Mouse (Mus musculus) B cell, adult 2 months (primary cell): ENCODE measurements around the gene Dnlz.
"Not testable (repeated sequence)": the region's sequence is repeated elsewhere in the genome, so short reads cannot be mapped to it uniquely, and the experiment has no call there.

ENCODE experiments used
- DNase-seq, 2 experiments: peaks; one replicate each; pipeline ENCODE4 v3.0.0; 2022

Gene Dnlz

DNA sequence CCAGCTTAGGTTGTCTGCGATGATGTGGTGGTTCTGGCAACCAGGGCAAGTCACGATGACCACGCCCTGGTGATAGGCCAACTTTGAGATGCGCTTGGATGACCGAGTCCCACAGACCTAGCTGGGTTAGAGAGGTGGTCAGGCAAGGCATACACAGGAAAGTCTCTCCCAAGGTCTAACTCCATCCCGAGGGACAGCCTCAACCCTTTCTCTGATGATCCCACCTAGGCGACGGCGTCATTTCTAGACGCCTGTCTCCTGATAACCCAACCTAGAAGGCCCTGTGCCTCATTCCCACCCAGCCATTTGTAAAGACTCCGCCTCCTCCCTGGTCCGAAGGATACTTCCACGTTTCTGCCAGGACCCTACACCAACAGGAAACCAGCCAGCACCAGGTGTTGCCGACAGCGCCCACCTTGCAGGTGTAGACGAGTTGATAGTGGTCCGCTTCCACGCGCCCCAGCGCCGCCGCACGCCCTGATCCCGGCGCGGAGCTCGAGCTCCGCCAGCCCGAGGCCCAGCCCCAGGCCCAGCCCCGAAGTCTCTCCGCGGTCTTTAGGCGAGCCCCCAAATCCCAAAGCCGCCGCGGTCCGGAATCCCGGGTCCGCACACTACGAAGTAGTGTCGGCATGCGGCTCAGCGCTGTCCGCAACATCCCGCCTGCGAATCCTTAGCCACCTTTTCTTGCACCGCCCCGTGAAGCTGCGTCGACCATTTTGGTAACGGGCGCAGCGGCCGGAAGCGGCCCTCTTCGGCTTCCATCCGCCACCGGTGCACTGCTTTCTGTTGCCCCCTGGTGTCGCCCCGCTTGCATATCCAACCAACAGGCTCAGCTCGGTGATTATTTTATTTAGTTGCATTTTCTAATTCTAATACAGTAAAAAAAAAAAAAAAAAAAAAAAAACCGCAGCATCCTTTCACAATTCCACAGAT is at the start of gene Dnlz:
Gene Dnlz (minus strand): TSS at position 753 of the 933 bp plus-strand sequence.
- DNase-seq = peak; percentile 93

DNA sequence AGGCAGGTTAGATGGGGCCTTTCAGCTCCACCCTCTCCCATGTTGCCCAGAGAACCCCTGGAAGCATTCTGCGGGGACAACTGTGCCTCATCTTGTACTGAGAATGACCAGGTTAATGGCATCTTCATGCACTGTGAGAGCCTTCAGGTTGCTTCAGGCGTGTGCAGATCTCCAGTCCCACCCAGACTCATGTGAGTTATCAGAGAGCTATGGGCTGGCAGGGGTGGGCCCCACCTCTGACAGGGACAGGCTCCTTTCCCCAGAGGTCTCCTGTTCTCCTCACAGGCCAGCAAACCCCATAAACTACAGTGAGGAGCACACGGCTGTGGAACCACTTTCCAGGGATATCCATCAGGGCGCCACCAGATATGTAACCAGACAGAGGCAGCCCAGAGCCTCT is 49.1 kb upstream of the Dnlz start:
- DNase-seq = no peak

DNA sequence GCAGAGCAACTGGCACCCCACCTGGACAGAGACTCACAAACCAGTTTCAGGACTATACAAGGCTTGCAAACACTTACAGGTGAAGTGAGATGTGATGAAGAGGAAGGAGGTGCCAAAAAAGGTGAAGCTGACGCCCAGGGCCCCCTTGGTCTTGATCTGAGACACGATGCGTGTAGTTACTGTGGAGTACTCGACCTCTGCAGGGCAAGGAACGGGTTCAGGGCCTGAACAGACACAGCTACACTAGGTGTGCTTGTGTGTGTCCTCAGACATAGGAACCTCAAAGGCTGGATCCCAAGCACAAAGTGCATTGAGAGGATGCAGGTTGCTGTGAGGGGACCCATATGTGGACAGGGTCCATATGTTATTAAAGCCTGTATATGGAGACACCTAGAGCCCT is 48.4 kb upstream of the Dnlz start:
- DNase-seq = no peak

DNA sequence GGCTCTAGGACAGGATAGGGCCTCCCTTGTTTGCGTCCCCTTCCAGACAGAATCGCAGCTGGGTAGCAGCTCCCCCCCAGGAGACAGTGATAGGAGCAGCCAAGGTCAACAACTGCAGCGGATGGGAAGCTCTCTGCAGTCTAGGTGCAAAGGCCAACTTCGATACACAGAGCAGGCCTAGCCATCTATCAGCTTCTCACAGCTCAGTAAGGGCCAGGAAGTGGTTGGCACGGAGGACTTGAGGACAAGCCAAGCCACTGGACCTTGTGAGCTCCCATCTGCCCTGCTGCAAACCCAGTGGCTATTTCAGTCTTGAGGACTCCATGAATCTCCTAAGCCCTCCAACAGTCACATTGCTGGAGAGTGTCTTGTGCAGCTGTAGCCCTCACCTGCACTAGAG is 47.7 kb upstream of the Dnlz start:
- DNase-seq = no peak

DNA sequence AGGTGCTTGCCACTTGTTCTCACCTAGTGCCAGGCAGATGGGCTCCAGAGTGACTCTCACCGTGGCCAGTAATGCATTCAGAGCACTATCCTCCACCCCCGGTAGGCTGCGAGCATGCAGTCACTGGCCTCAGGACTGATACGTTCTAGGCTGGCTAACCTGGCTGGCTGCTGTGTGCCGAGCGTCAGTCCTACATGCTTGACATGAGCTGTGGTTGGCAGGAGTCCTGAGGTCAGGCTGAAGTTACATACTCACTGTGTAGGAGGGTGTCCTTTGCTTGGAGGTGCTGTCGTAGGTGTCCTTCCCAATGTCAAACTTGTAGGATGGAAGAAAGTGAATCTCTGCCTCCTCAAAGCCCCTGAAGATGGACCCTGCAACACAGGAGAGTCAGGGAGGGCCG is 47.1 kb upstream of the Dnlz start:
- DNase-seq = no peak

DNA sequence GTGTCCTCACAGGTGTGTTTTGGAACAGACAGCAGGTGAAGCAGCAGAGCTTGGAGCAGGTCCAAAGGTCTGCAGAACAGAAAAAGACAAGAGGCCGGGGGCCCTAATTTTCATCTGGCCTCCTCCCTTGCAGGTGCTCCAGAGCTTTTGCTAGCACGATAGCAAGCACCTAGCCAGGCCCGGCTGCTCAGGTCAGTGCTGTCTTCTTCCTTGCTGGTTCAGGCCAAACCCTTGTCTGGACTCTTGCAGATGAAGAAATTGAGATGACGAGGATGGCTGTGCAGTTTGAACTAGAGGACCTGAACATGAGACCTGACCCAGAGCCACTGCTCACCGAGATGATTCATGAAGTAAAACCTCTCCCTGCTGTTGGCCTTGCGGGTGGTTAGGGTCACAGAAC is 39.7 kb upstream of the Dnlz start:
- DNase-seq = no peak

DNA sequence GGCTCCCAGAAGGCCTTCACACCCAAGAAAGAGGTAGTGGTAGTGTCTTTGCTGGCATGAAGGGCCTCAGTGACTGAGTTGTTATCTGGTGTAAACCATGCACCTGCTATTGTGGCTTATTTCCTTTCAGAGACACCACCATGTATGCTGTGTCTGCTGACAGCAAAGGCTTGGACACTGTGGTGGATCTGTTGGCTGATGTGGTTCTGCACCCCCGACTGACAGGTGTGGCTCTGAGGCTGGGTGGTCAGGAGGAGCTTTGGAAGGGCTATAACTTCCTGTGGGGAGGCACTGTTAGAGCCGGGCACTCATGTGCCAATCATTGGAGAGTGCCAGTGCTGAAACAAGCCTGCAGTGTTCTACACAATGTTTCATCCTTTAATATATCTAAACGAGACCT is 39.0 kb upstream of the Dnlz start:
- no peak for DNase-seq

DNA sequence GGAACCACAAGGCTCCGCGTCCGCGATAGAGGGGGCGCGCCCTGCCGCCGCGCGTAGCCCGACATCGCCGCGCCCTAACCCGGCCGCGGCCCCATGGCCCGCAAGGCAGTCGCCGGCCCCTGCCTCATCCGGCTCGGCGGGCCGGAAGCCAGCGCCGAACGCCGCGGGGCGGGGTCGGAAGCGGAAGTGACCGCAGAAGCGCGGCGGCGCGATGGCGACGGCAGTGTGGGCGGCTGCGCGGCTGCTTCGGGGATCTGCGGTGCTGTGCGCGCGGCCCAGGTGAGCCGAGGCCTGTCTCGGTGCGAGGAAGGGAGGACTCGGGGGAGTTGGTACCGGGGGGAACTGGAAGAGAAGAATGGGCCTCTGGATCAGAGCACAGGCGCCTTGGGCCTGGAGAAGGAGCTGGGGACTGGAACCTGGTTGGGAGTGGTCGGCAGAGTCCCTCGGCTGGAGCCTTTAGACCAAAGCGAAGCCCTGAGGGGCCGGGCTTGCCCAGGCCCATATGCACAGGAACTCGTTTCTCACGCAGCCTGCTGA is 37.3 kb upstream of the Dnlz start, which contains the start of the genes Entr1 and Pmpca:
Gene Entr1 (minus strand): TSS at position 163 of the 537 bp plus-strand sequence.
Gene Pmpca (plus strand): TSS at position 186 of the 537 bp plus-strand sequence.
- DNase-seq = peak; percentile 89 to 92

DNA sequence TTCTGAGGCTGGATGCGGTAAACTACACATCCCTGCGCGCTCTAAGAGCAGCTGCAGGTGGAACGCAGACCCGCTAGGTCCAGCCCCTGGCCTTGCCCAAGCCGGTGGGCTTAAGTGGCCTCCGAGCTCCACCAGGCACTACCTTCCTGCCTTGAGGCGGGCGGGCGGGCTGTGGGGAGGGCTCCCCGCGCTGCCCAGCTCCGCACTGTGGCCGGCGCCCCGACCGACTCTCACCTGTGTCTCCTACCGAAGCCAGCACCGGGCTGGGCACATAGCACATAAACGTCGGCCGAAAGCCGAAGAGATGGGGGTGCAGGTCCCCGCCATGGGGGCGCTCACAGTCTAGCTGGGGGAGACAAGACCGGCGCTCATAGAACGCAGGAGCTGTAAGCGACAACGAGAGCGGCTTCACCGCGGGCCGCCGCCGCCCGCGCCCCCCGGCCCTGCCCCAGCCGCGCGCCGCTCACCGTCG is 36.8 kb upstream of the Dnlz start:
- DNase-seq = no peak

DNA sequence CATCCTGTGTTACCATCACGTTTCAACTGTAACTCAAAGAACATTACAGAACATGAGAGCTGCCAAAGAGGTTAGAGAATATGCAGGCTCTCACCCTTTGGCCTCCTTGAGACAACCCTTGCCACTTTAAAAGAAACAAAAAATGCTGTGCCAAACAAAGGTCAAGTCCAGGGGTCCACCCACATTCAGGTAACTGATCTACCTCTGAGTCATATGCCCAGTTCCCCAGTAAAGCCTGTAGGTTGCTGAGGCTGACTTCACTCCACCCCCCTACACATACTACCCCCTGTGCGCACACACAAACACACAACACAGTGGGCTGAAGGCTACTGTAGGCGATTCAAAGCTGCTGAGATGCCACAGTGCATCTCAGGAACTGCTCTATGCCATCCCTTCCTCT is 35.8 kb upstream of the Dnlz start:
- no peak for DNase-seq

DNA sequence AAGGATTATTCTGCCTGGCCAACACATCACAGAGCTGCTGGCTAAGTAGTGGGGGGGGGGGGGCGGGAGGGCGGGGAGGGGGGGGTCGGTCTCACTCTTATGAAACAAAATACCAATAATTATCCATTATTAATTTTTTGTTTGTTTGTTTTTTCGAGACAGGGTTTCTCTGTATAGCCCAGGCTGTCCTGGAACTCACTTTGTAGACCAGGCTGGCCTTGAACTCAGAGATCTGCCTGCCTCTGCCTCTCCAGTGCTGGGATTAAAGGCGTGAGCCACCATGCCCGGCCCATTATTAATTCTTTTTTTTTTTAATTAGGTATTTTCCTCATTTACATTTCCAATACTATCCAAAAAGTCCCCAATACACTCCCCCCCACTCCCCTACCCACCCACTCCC is 29.0 kb upstream of the Dnlz start:
- not testable (repeated sequence) for DNase-seq

DNA sequence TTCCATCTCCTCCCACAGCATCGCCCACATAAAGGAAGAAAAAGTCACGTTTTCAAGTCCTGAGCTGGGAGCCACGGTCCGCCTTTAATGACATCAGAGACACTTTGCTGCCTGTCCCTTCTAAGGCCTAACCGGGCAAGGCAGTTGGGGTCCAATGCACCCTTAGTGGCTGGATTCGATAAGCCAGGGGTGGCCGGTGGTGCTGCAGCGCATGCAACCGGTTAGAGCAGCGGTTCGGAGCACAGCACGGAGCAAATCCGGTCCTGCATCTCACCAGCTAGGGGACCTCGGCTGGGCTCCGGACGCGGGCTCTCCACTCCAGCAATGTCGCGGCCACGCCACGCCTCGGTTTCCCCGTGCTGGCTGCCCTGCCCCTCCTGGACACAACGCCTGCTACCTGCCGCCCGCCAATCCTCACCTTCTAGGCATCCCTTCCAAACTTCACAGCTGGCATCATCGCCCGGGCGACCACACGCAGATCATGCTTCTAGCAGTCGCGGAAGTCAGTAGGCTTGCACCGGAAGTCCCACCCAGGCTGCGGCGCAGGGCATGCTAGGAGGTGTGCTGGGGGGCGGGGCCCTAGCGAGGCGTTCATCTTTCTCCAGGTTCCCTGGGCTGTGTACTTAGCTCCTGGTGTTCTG is 28.3 kb upstream of the Dnlz start, which contains the start of gene Snapc4:
Gene Snapc4 (minus strand): TSS at position 523 of the 641 bp plus-strand sequence.
- peak; percentile 89 for DNase-seq

DNA sequence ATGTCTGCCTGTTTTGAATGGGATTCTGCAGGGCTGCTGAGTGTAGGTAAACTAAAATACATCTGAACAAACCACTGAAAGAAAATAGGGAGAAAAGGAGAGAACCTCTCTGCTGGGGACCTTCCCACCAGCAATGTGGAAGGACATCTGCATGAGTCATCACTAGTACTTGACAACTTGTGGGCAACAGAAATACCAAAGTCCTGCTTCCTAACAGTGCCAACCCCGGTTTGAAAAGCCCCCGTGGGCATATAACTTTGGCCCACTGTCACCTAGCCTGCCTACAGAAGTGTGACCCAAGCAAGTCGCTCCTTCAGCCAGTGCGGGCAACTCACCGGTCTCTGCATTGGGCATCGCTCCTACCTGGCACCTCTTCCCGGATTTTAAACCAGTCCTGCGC is 20.5 kb upstream of the Dnlz start:
- DNase-seq = no peak

DNA sequence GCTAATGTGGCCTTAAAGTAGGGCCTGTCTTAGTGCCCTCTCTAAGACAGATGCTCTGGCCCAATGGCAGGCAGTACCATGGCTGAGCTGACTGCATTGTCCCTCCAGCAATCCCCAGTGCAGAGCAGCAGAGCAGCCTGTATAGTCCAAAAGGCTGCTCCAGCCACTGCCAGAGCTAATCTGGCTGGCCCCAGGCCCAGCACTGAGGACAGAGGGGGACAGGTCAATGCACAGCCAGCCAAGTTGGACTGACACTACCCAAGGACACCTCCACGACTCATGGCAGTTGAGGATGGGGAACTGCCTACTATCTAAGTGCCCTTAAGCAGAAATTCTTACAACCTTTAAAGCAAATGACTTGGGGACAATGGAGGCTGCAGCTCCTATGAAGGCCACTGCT is 16.7 kb upstream of the Dnlz start:
- DNase-seq = no peak

DNA sequence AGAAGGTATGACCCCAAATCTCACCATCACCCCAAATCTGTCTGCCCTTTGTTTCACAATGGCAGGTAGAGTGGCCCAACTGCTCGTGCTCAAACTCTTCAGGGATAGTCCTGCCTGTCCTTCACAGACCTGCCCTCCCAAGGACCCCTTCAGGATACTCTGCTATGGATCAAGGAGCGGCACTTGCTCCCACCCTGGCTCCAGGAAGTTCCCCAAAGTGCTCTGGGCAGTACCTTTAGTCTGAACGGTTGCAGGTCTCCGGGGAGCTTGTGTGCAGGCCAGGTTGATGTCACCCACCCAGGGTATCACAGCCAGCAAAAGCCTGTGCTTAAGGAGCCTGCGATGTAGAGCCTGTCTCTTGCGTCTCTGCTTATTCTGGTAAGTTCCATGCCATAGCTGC is 16.0 kb upstream of the Dnlz start:
- DNase-seq = no peak

DNA sequence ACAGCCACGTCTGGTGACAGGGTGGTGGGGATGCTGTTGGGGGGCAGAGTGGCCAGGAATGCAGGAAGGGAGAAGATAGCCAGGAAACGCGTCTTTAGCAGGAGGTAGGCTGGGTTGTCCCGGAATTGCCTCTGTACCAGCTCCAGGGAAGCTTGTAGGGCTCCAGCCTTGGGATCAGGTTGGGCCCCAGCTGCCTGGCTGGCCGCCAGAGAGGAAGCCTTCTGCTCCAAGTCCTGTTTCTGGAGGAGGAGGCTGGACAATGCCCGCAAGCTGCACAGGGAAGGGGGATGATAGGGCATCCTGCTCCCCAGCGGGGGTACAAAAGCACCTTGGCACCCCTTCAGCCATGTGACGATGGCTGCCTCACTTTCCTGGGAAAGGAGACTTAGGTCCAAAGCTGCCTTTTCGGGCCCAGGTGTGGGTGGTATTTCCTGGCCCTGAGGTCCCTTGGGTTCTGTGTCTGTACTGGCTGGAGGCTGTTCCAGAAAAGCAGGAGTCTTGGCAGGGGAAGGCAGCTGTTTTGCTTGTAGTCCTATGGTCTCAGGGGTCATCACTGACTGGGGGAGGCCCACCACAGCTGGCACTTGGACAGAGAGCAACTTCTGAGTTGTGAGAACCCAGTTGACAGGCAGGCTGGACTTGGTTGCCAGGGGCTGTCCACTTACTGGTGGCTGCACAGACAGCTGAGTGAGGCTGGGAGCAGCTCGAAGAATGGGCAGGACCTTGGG is 13.0 kb upstream of the Dnlz start:
- no peak for DNase-seq

DNA sequence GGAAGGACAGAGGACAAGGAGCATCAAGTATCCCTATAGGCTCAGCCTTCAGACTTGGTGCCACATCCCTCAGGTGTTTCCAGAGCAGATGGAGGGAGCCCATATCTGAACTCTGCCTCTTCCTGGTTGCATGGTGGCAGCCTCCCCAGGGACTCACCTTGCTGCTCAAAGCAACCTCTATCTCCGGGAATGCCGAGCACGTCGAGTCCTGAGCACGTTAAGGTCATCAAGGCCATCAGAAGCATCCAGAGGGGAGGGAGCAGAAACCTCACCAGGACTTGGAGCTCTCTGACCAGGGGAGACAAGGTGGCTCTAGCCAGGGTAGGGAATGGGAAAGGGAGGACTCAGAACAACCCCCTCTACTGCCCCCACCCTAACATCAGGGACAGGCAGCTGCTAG is 11.6 kb upstream of the Dnlz start:
- no peak for DNase-seq

DNA sequence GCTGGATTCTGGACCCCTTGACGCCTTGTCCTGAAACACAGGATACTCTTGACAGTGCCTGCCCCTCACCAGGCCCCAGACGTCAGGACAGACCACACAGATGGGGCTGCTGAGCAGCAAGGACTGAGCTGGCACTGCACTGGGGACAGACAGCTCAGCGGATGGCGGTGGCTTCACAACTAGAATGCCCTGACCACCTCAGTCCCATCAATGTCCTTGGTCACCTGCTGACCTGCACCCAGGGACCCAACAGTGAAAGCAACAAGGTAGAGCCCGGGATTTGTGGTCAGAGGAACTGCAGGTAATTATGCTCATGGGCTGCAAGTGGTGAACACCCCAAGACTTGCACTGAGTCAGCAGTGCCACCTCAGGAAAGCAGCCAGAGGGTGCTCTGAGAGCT is 11.1 kb upstream of the Dnlz start:
- no peak for DNase-seq

DNA sequence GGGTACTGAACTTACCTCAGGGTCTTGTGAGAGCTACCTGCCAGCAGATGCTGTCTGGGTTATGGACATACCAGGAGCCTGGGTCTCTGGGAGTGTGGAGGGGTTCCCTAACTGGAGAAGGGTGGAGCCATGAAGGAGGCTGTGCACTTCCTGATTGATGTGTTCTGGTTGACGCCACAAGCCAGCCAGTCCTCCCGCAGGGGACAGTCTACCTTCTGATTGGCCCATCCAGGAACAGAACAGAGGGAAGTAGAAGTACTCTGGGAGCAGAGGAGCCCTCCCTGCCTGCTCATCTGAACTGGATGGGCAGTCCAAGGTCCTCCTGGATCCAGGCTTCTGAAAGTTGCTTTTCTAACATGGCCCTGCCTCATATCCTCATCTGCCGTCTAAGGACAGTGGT is 8.9 kb upstream of the Dnlz start, which contains the start of gene Card9:
Gene Card9 (minus strand): TSS at position 147 of the 400 bp plus-strand sequence.
- no peak for DNase-seq

DNA sequence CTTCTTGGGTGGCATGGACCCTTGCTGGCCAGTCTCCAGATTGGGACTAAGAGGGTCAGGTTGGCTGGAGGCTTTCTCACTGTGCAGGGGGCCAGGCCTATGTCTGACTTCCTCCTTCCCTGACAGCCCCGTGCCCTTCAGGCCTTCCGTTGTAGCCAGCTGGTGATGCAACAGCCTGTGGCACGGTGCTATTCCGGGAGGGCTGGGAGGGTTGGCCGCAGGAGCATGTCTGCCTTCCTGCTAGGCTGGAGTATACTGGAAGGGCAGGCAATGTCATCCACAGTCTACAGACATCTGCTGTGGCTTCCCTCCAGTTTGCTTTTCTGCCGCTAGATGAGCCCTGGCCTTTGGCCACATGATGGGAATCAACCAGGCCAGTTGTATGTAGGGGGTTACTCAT is 8.1 kb upstream of the Dnlz start:
- DNase-seq = no peak

DNA sequence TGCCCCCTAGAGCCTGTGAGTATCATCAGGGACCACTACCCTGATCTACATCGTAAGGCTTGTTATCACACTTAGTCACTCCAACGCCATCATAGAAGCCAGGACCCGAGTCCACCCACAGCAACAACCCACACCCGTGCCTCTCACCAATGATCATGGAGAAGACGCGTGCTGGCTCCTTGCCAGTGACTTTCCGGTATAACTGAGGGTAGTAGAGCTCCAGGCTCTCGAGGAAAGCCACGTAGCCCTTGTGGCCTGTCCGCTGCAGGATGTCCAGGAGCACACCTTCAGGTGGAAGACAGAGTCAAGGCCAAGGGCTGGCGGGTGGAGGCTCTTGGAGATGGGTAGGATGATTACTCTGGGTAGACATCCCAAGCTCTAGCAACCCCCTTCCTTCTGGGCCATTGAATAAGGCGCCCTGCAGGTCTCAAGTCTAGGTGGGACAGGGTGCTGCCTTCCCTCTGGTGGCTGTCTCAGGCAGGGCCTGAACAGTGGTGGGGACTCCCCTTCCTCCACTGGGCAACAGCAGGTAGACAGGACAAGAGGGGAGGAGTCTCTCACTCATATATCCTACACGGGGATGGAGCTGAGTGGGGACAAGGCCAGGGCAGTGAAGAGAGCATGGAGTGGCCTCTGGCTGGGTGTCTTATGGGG is 6.9 kb upstream of the Dnlz start:
- no peak for DNase-seq

DNA sequence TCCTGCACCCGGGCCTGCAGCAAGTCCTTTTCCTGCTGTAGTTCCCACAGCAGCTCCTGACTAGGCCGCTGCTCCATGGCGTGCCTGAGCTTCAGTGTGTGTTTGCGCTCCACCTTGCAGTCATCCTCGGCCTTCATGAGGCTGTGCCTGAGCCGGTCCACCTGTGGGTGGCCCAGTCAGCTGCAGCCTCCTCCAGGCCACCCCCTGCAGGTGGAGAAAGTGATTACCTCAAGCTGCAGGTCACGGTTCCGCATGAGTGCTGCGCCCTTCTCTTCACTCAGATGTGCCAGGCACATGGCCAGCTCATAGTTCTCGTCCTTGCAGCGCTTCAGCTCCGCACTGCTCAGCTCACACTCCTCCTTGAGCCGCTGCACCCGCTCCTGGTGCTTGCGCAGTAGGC is 5.6 kb upstream of the Dnlz start:
- no peak for DNase-seq
